Mouse (Mus musculus) cerebellum, postnatal 10 days (tissue): ENCODE measurements around the gene Dnm1.

ENCODE experiments used
- DNase-seq, 2 experiments: peaks; one replicate each; pipeline ENCODE4 v3.0.0; 2021; ENCODE audit warnings: mixed read lengths in 2 of 2

Dnm1 gene

GRCm38 (mm10) chr2:32361437-32361836, 8.3 kb upstream of the Dnm1 start:
- peak; percentile 82 to 86 for DNase-seq

GRCm38 (mm10) chr2:32360741-32361140, 7.6 kb upstream of the Dnm1 start:
- peak; percentile 75 to 76 for DNase-seq

GRCm38 (mm10) chr2:32358381-32358780, 5.2 kb upstream of the Dnm1 start:
- no peak for DNase-seq

GRCm38 (mm10) chr2:32357710-32358109, 4.6 kb upstream of the Dnm1 start:
- DNase-seq, result no peak

- DNase-seq, result no peak
Observed at GRCm38 (mm10) chr2:32356216-32356615, 3.1 kb upstream of the Dnm1 start.

- no peak for DNase-seq
Observed at GRCm38 (mm10) chr2:32354336-32354895, 1.3 kb upstream of the Dnm1 start.

GRCm38 (mm10) chr2:32353836-32354235, 698 bp upstream of the Dnm1 start:
- DNase-seq, result no peak

- peak; percentile 82 for DNase-seq
Observed at GRCm38 (mm10) chr2:32352151-32353006, 759 bp downstream of the Dnm1 start, which contains the start of gene Ciz1. Gene Ciz1 (plus strand): TSS chr2:32352327.

GRCm38 (mm10) chr2:32351471-32351961, 1.6 kb downstream of the Dnm1 start:
- DNase-seq, result peak; percentile 50 to 60

GRCm38 (mm10) chr2:32350471-32351051, 2.6 kb downstream of the Dnm1 start:
- DNase-seq, result peak in 1 of 2 experiments; percentile 45

GRCm38 (mm10) chr2:32349625-32350255, 3.4 kb downstream of the Dnm1 start:
- DNase-seq, result no peak

GRCm38 (mm10) chr2:32348311-32348710, 4.8 kb downstream of the Dnm1 start:
- peak; percentile 64 to 74 for DNase-seq

- no peak for DNase-seq
Observed at GRCm38 (mm10) chr2:32347019-32347418, 6.1 kb downstream of the Dnm1 start.

GRCm38 (mm10) chr2:32344598-32345321, 8.4 kb downstream of the Dnm1 start:
- no peak for DNase-seq

GRCm38 (mm10) chr2:32344056-32344455, 9.1 kb downstream of the Dnm1 start:
- DNase-seq, result peak; percentile 85 to 91

- DNase-seq, result no peak
Observed at GRCm38 (mm10) chr2:32343351-32343671, 9.8 kb downstream of the Dnm1 start.

GRCm38 (mm10) chr2:32342539-32343350, 10.4 kb downstream of the Dnm1 start:
- peak; percentile 53 to 59 for DNase-seq

- DNase-seq, result peak in 1 of 2 experiments; percentile 8
Observed at GRCm38 (mm10) chr2:32342039-32342438, 11.1 kb downstream of the Dnm1 start.

GRCm38 (mm10) chr2:32341634-32341939, 11.6 kb downstream of the Dnm1 start:
- peak in 1 of 2 experiments; percentile 10 for DNase-seq

- peak in 1 of 2 experiments; percentile 12 for DNase-seq
Observed at GRCm38 (mm10) chr2:32340836-32341633, 12.1 kb downstream of the Dnm1 start.
